Mouse (Mus musculus): ENCODE measurements around the gene Dnajc3. TPM values are rescaled to one million over a fixed set of nuclear protein-coding genes. Genes with fewer than 3 reads are reported as not detected.

Dnajc3 gene
- polyA plus RNA-seq (2012; rRNA removed) (18.7 and 22.8 TPM in 2 replicates), polyA plus RNA-seq (2014; fragmentation: Nextera tagmentation; extraction: Ambion mirVana) (35.7 and 42.0 TPM in 2 replicates)

DNA sequence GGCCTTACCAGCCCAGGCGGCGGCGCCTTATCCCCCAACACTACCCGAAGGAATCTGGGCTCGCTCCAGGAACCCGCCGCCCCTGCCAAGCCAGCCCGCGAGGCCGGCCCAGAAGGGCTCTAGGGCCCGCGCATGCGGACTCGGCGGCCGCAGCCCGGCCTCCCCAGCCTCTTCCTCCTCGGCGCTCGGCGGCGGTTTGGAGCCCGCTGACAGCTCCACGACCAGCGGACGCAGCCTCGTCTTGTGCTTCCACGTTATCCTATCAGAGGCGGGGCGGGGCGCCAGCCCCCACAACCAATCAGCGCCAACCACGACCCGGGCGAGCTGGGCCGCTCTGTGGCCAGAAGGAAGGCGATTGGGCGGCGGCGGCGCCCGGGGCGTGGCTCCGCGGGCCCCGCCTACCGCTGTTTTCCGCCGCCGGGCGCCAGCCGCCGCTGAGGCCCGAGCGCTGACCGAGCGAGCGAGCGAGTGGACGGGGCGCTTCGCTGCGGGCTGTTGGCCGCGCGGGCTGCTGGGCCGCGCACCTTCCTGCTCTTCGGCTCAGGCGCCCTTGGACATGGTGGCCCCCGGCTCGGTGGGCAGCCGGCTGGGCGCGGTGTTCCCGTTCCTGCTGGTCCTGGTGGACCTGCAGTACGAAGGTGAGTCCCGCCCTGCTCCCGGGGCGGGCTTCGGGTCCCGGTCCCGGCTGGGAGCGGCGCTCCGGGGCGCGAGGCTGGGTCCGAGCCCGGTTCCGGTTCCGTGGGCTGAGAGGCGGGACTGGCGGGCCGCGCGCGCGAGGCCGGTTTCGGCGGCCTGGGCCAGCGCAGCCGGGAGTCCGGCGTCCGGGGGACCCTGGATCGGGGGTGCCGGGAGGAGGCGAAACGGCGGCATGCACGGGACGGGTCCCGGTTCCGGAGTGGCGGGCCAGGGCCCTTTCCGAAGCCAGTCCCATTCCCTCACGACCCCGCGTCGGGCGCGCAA, at the start of gene Dnajc3:
Dnajc3 (plus strand) TSS at position 444 of the 960 bp plus-strand sequence.
- peak within 1 kb of the TSS; percentile 99 for H3K9ac ChIP-seq (ENCODE audit: low read depth, low read length, severe bottlenecking)
- peak within 1 kb of the TSS; percentile 69 for H3K4me2 ChIP-seq (replicated peaks; ENCODE audit: low read depth, low read length, severe bottlenecking)
- WGBS, result under 1% methylated on average over 63 of the region's 124 CpGs
- TF ChIP-seq POLR2A (IDR thresholded peaks at IDR 0.05; ENCODE audit: borderline replicate concordance, extremely low read depth, insufficient read depth, insufficient read length), result peak; percentile 70; the same call in 1 of the 2 replicates
- ATAC-seq (ENCODE audit: low FRiP score, low read depth) (peak; percentile 100), DNase-seq (ENCODE audit: low spot score) (peak; percentile 99)
- no peaks in the 10 kb centered on the region for H3K9me3 ChIP-seq (ENCODE audit: control insufficient read depth, low read length)
- no peaks in the 10 kb centered on the region for H3K36me3 ChIP-seq (ENCODE audit: control insufficient read depth, insufficient read depth, low read length)
- peak within 1 kb of the TSS; percentile 90 for H3K27ac ChIP-seq (replicated peaks; ENCODE audit: low read depth, low read length)
- H3K4me3 ChIP-seq (replicated peaks; ENCODE audit: low read length), result peak within 1 kb of the TSS; percentile 99
- H3K27me3 ChIP-seq (ENCODE audit: control insufficient read depth, insufficient read depth, low read length), result no peaks in the 10 kb centered on the region
- H3K4me1 ChIP-seq (ENCODE audit: control insufficient read depth, insufficient read depth, low read length), result peaks cover 12% of the 10 kb centered on the region

DNA sequence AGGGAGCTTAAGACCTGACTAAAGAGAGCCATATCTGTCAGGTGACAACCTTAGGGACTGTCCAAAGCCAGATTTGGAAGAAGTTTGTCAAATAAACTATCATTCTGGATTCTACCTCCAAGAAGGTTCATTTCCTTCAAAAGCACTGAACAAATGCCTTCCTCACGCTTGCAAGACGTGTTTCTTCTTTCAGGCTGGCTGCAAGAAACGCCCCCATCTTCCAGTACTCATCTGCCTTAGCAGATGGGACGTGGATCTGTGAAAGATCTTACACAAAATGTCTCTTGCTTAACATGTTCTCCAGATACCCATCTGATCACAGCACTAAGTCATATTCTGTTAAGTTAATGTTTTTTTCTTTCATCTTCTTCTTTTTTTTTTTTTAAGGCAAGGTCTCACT, 47.7 kb upstream of the Dnajc3 start:
- Histone ChIP-seq H3K9ac (ENCODE audit: low read depth, low read length, severe bottlenecking) (no peak overlapping the region), H3K4me1 (ENCODE audit: control insufficient read depth, insufficient read depth, low read length) (no peaks in the 10 kb centered on the region), H3K9me3 (ENCODE audit: control insufficient read depth, low read length) (no peaks in the 10 kb centered on the region), H3K4me2 (replicated peaks; ENCODE audit: low read depth, low read length, severe bottlenecking) (no peak overlapping the region), H3K4me3 (replicated peaks; ENCODE audit: low read length) (no peak overlapping the region), H3K36me3 (ENCODE audit: control insufficient read depth, insufficient read depth, low read length) (peaks cover 69% of the 10 kb centered on the region), H3K27ac (replicated peaks; ENCODE audit: low read depth, low read length) (no peak overlapping the region), H3K27me3 (ENCODE audit: control insufficient read depth, insufficient read depth, low read length) (no peaks in the 10 kb centered on the region)
- TF ChIP-seq POLR2A (IDR thresholded peaks at IDR 0.05; ENCODE audit: borderline replicate concordance, extremely low read depth, insufficient read depth, insufficient read length), result no peak
- ATAC-seq (ENCODE audit: low FRiP score, low read depth) (no peak), DNase-seq (ENCODE audit: low spot score) (no peak)
- WGBS, result 90% methylated on average over 4 of the region's 4 CpGs

DNA sequence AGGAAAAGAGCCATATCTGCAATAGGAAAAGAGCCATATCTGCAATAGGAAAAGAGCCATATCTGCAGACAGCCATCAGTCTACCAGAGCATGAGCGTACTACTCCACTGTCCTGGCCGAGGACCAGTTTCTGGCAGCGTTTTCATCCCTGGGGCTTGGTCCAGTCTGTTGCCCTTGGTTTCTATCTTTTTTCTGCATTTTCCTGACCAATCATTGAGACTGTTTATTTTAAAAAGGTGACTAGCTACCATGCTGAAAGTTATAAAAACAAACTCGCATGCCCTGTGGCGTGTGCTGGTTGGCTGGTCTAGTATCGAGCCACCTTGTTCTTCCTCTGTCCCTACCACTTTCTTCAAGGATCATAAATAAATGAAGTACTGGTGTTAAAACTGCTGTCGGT, 42.5 kb upstream of the Dnajc3 start:
- H3K36me3 ChIP-seq (ENCODE audit: control insufficient read depth, insufficient read depth, low read length), result peaks cover 69% of the 10 kb centered on the region

DNA sequence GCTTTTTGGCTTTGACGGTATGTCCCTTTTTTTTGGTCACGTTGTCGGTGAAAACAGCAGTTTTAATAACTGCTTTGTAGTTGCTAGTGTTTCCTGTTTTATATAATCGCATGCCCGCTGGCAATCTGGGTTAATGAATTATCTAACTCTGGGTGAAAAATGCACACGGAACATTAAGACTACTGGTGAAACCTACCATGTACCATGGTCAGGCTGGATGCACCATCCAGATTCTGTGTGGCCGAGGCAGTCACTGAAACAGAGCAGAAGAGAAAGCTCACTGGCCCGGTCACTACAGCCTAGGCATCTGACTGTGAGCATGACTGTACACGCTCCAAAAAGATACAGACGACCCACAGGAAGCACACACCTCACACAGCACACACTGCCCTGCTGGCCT, 42.1 kb upstream of the Dnajc3 start:
- no peaks in the 10 kb centered on the region for H3K9me3 ChIP-seq (ENCODE audit: control insufficient read depth, low read length)
- H3K4me1 ChIP-seq (ENCODE audit: control insufficient read depth, insufficient read depth, low read length), result no peaks in the 10 kb centered on the region
- no peak overlapping the region for H3K9ac ChIP-seq (ENCODE audit: low read depth, low read length, severe bottlenecking)
- no peak overlapping the region for H3K4me2 ChIP-seq (replicated peaks; ENCODE audit: low read depth, low read length, severe bottlenecking)
- no peaks in the 10 kb centered on the region for H3K27me3 ChIP-seq (ENCODE audit: control insufficient read depth, insufficient read depth, low read length)
- 74% methylated on average over 10 of the region's 10 CpGs for WGBS
- H3K27ac ChIP-seq (replicated peaks; ENCODE audit: low read depth, low read length), result no peak overlapping the region
- H3K4me3 ChIP-seq (replicated peaks; ENCODE audit: low read length), result no peak overlapping the region
- no peak for ATAC-seq (ENCODE audit: low FRiP score, low read depth)
- peaks cover 71% of the 10 kb centered on the region for H3K36me3 ChIP-seq (ENCODE audit: control insufficient read depth, insufficient read depth, low read length)
- no peak for DNase-seq (ENCODE audit: low spot score)
- no peak for TF ChIP-seq POLR2A (IDR thresholded peaks at IDR 0.05; ENCODE audit: borderline replicate concordance, extremely low read depth, insufficient read depth, insufficient read length)

More for the DNA sequence above, 42.5 kb upstream of the Dnajc3 start:
- Histone ChIP-seq H3K9me3 (ENCODE audit: control insufficient read depth, low read length) (no peaks in the 10 kb centered on the region), H3K27me3 (ENCODE audit: control insufficient read depth, insufficient read depth, low read length) (no peaks in the 10 kb centered on the region), H3K9ac (ENCODE audit: low read depth, low read length, severe bottlenecking) (no peak overlapping the region), H3K4me1 (ENCODE audit: control insufficient read depth, insufficient read depth, low read length) (no peaks in the 10 kb centered on the region), H3K4me2 (replicated peaks; ENCODE audit: low read depth, low read length, severe bottlenecking) (no peak overlapping the region), H3K4me3 (replicated peaks; ENCODE audit: low read length) (no peak overlapping the region), H3K27ac (replicated peaks; ENCODE audit: low read depth, low read length) (no peak overlapping the region)
- 92% methylated on average over 7 of the region's 7 CpGs for WGBS
- DNase-seq (ENCODE audit: low spot score), result no peak
- ATAC-seq (ENCODE audit: low FRiP score, low read depth), result no peak
- TF ChIP-seq POLR2A (IDR thresholded peaks at IDR 0.05; ENCODE audit: borderline replicate concordance, extremely low read depth, insufficient read depth, insufficient read length), result no peak

DNA sequence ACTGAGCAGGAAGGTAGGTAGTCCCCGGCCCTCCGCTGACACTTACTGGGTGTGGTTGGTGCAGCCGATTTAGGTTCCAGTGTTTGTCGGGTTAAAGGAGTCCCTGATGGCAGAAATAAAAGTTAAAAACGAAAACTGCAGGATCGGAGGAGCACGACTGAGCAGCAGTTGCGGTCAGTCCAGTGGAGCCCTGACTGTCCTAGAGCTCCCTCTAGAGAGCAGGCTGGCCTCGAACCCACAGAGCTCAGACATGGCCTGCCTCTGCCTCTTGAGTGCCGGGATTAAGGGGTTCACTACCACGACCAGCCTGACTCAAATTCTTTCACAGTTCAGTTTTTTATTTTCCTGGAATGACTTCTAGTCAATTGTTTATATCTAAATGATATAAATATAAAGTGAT, 37.8 kb upstream of the Dnajc3 start:
- ATAC-seq (ENCODE audit: low FRiP score, low read depth) (no peak), DNase-seq (ENCODE audit: low spot score) (no peak)
- Histone ChIP-seq H3K4me2 (replicated peaks; ENCODE audit: low read depth, low read length, severe bottlenecking) (no peak overlapping the region), H3K27ac (replicated peaks; ENCODE audit: low read depth, low read length) (no peak overlapping the region), H3K9ac (ENCODE audit: low read depth, low read length, severe bottlenecking) (no peak overlapping the region), H3K4me3 (replicated peaks; ENCODE audit: low read length) (no peak overlapping the region), H3K9me3 (ENCODE audit: control insufficient read depth, low read length) (no peaks in the 10 kb centered on the region), H3K4me1 (ENCODE audit: control insufficient read depth, insufficient read depth, low read length) (no peaks in the 10 kb centered on the region), H3K36me3 (ENCODE audit: control insufficient read depth, insufficient read depth, low read length) (peaks cover 91% of the 10 kb centered on the region), H3K27me3 (ENCODE audit: control insufficient read depth, insufficient read depth, low read length) (no peaks in the 10 kb centered on the region)
- 83% methylated on average over 11 of the region's 11 CpGs for WGBS
- TF ChIP-seq POLR2A (IDR thresholded peaks at IDR 0.05; ENCODE audit: borderline replicate concordance, extremely low read depth, insufficient read depth, insufficient read length), result no peak

All from limb, embryonic 14.5 days (tissue).